Mouse (Mus musculus) right cerebral cortex, adult 18-20 months (tissue): Measurements from ENCODE around the gene Slc27a1.
"Not testable (repeated sequence)": the region's sequence is repeated elsewhere in the genome, so short reads cannot be mapped to it uniquely, and the experiment has no call there.

ENCODE experiments used
- DNase-seq: peaks from one replicate; pipeline ENCODE4 v3.0.0; 2022; ENCODE audit warnings: mixed read lengths

Gene Slc27a1

DNA sequence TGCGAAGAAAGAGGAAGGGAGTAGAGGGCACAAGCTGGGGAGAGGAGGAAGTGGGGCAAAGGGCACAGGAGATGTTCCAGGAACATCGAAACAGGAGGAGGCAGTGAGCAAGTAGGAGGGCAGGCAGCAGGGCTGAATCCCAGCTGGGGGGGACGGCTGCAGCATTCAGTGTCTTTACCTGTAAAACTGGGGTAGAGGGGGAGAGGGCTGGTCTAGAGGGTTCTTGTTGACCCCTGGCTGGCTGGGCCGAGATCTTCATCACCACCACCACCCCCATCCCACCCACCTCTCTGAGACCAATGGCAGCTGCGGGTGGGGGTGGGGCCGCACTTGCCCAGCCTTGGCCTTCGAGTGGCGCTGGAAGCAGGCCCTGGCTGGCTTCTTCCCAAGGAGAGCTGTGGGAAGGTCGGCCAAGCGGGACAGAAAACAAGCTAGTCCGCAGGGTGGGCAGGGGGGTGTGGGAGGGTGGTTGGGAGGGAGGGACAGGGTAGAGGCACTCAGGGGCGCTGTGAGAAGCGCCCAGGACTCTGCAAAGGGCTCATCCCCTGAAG lies at the start of gene Slc27a1:
TSS of gene Slc27a1 (plus strand) at position 496 of the 551 bp plus-strand sequence.
- DNase-seq = peak; percentile 78

- not testable (repeated sequence) for DNase-seq
Measured at GRCm38 (mm10) chr8:71519037-71519825, 49.5 kb upstream of the Slc27a1 start.

DNA sequence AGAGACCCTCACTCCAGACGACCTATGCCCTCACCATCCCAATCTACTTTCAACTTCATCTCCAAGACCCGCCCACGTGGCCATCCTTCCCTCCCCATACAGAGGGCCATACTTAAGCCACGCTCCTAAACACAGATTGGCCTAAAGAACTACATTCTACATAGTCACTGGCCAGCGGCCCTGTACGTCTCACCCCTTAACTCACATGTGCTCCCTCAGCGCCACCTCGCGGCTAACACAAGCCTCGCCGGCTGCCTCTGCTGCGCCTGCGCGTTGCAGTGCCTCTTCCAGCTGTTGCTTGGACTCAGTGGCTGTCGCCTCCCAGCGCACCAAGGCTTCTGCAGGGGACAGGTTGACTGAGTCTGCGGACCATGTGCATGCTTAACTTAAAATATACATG lies 47.0 kb upstream of the Slc27a1 start:
- DNase-seq = peak; percentile 90

- DNase-seq = no peak
Measured at GRCm38 (mm10) chr8:71525226-71526050, 43.2 kb upstream of the Slc27a1 start, which contains the start of gene Ccdc194. Ccdc194 (minus strand) TSS chr8:71525711.

DNA sequence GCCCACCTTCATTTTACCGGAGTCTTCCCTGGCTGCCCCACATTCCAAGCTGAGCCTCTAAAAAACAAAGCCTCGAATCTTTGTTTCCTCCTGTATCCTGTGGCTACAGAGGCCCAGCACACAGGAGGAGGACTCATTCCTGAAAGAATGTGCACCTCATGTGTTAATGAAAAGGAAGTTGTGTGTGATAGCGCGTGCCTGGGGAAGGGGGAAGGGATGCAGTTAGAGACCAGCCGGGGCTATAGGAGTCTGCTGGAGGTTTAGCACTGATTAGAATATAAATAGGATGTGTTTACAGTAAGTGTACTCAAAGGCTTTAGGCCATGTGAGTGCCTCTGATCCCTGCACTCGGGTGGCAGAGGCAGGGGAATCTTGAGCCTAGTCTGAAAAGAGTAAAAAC lies 42.4 kb upstream of the Slc27a1 start:
- no peak for DNase-seq

DNA sequence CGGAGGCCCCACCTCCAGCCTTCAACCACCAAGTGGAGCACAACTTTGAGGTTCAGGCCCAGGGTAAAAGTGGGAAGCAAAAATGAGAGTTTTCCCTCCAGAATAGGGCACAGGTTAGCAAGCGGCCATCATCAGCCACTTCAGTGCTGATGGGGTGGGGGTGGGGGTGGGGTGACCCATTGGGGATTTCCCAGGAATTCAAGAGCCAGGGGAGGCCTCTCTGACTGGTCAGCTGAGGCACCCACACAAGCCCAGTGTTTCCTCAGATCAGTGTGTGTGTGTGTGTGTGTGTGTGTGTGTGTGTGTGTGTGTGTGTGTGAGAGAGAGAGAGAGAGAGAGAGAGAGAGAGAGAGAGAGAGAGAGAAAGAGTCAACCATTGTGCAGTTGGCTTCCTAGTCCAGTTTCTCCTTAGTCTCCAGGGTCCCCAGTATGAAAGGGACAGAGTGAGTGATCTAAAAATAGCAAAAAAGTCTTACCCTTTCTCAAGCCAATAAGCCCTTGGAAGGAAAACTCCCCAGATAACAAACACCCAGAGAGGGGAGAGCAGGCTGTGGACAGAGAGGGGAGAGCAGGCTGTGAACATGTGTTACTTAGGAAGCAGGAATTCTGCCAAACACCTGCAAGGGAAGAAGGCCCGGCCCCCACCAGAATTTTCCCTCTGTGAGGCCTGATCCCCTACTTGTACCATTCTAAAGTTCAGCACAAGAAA lies 41.4 kb upstream of the Slc27a1 start:
- DNase-seq = no peak

DNA sequence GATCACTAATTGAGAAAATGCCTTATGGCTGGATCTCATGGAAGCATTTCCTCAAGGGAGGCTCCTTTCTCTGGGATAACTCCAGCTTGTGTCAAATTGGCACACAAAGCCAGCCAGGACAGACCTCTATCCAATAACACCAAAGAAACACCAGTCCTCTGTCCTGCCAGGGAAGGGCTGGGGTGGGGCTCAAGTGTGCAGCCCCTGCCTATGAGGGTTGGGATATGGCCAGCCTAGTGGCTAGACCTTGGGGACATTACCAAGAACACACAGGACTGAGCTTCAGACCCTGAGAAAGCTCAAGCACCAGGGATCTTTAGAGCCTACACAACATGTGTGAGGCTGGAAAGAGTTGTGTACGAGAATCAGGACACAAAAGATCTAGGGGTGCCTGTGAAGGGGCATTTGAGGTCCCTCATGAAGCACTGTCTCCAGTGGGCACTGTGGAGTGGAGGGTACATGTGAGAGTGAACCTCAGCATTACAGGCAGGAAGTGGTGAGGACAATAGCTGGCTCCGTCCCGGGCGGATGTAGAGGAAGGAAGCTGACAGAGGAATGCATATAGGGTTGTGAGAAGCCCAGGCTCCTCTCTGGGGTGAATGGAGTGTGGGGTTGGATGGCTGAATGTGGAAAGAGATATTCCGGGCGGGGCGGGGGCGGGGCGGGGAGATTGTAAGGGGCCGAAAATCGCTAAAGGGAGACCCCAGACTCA lies 40.2 kb upstream of the Slc27a1 start:
- no peak for DNase-seq

DNA sequence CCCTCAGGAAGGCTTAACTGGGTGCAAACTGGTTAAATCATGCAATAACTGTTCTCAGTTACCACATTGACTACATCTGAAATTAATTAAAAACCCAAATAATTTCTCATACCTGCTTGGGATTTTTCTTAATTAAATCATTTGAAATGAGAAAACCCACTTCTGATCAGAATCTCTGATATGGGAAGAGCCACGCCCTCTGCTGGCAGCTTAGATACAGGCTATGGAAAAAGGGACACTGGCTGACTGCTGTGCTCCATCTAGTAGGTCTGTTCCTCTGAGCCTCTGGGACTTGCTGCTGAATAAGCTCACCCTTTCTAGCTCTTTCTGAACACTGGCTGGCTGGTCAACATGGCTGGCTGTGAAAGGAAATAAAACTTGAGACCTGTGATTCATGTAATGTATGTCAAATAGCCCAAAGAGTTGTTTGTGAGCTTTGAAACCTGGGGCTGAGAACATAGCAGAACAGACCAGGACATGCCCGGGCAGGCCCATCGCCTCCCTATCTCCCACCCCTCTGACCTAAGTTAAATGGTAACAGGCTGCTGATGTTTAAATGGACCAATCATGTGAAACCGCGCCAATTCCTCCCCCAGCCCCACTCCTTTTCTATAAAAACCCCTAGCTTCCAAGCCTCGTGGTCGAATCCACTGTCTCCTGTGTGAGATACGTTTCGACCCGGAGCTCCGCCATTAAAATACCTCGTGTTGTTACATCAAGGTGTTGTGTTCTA lies 37.8 kb upstream of the Slc27a1 start:
- DNase-seq = not testable (repeated sequence)

DNA sequence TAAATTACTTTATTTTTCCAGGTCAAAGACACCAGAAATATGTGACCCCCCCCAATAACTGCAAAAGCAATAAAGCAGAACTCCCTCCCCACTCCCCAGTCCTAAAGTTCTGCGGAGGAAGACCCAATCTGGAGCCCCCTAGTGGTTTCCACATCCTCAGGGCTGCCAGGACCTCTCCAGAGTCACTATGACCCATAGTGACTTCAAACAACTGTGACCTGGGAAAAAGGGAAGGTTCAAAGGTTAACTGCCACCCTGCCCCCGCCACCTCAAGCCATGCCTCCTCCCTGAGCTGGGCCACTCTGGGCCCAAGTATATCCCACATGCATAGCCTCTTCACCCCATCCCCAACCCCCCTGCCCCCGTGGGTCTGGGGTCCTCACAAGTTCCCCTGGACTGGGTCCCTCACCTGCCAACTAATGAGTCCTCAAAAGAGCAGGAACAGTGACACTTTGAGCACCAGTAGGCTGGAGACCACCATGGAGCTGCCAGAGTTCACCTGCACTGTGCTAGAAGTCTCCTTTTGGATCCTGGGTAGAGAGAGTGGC lies 34.3 kb upstream of the Slc27a1 start:
- no peak for DNase-seq

DNA sequence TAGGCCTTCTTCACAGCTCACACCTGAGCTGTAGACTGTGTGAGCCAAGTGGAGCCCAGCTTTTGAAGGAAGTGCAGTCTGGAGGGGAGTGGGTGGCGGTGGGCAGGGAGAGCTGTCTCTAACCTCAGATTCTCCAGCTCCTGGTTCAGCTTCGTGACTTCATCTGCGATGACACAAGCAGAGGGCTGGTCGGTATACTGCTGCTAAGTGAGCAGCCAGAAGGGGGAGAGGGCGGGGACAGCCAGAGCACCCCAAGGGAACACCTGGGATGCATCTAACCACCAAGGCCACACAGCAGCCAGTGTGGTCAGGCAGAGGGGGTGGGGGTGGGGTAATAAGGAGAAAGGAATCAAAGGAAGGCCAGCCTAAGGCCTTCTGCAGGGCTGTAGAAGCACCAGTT lies 33.0 kb upstream of the Slc27a1 start:
- DNase-seq = no peak

DNA sequence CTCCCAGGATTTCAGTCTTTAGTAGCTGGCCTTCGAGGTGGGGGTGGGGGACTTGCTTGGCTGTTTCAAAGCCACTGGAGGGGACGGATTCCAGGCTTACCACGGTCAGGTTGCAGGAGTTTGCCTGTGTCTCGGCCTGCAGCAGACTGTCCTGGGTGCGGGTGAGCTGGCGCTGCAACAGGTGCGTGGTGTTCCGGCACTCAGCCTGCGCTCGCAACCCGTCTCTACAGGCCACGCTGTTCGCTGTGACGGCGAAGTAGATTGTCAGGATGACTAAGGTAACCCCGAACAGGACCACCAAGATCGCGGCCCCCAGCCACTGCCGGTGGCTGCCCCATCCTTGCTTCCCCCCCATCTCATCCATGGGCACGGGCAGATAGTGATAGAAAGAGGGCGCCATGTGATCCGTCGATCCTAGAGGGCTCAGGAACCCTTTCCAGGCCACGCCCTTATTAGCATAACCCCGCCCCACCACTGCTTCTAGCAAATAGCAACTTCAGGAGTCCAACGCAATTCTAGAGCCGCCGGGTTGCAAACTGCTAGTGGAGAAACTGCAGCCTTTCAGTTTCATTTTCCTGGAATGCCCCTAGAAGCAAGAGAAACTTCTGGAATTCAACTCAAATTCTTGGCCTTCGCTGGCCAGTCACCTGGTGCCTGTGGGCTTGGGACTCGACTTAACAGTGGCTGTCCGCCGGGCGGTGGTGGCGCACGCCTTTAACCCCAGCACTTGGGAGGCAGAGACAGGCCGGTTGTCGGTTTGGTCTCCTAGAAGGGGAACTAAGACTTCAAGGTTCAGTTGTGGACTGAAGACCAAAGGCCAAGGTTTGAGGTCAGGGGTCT lies 31.4 kb upstream of the Slc27a1 start, which contains the start of gene Bst2:
TSS of gene Bst2 (minus strand) at position 429 of the 840 bp plus-strand sequence.
- DNase-seq = peak; percentile 38

DNA sequence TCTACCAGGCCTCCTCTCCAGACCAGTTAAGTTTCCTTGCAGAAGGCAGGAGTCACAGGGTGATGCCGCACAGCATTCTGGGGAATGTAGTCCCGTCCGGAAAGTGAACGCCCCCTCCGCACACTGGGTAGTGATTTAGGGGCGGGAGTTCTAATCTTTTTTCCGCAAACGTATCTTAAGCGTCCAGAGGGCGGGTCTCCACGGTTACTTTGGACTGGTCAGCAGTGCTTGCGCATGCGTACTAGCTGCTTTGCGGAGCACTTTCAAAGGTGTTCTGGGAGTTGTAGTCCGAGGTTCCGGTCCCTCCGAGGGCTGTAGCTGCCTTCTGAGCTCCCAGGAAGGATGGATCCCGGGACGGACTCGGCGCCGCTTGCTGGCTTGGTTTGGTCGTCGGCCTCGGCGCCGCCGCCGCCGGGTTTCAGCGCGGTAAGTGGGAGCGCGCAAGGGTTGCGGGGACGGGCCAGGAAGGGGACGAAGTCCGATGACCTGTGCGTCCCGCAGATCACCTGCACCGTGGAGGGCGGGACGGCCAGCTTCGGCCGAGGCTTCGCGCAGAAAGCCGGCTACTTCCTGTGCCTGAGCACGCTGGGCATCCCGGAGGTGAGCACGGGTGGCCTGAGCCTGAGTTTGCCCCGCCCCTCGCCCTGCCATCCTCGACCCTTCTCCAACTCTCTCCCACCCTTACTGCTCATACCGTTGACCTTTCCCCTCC lies 25.9 kb upstream of the Slc27a1 start, which contains the start of gene Mvb12a:
TSS of gene Mvb12a (plus strand) at position 291 of the 712 bp plus-strand sequence.
- DNase-seq = peak; percentile 98

DNA sequence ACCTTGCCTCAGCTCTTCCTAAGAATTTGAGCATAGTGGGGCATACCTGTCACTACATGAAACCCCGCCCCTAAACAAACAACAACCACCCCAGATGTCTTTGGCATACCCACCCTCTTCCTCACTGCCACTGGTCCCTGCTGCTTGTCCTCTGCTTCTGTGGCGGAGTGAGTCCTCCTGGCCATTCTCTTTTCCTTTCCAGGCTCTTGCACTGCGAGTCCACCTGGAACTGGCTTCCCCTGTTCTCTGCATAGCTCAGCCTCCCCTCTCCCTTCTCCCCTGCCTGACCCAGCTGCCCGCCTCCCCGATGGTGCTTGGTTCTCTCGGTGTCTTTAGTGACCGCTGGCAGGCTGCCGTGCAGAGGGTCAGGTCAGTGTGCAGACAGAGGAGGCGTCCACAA lies 24.9 kb upstream of the Slc27a1 start:
- no peak for DNase-seq

DNA sequence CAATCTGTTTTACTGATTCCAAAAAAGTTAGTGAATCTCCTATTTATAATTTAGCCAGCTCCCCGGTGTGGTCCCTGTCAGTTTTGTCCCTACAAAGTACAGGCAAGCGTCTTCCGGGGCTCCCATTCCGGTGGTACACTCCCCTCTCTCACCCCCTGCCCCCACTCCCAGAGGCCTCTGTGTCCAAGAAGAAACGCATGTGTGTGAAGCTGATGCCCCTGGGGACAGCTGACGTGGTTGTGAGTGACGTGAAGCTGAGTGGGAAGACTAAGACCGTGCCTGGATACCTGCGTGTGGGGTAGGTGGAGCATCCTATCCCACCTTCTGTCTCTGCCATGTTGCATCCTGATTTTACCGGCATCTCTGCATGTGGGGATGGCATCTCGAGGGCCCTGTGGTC lies 23.6 kb upstream of the Slc27a1 start:
- no peak for DNase-seq

GRCm38 (mm10) chr8:71547590-71547989 lies 21.1 kb upstream of the Slc27a1 start:
- DNase-seq = no peak

GRCm38 (mm10) chr8:71550754-71551153 lies 17.9 kb upstream of the Slc27a1 start:
- DNase-seq = no peak

- no peak for DNase-seq
Measured at GRCm38 (mm10) chr8:71552770-71553169, 15.9 kb upstream of the Slc27a1 start.

DNA sequence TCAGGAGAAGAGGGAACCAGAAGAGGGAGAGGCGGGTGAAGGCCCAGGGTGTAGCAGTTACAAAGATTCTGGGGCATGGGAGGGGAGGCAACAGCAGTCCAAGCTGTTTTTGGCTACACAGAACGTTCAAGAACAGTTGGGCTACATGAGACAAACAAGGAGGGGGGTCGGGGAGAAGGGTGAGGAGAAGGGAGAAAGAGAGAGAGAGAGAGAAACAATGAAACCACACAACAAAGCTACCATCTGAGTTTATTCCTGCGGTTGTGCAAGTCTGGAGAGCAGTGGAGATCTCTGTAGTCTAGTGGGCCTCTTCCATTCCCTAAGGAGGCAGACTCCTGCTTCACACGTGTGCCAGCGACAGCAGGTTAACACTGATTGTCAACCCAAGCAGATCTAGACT lies 14.7 kb upstream of the Slc27a1 start:
- no peak for DNase-seq

DNA sequence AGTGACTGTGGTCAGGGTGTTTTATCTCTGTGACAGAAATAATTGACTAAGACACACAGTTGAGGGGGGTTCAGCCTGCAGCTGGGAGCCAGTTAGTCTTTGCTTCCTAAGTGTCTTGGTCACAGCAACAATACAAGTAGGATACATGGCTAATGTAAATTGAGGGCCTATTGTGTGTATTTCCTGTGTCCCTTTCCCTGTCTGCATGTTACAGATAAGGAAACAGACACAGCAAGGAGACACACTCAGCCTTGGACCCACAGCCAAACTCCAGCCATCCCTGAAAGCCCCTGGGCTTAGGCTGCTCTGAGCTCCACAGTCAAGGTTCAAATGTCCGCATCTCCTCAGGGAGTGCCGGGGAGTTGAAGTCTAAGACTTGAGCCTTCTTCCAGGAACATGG lies 14.0 kb upstream of the Slc27a1 start:
- no peak for DNase-seq
